Mouse (Mus musculus): ENCODE measurements around the gene Scai. TPM values are rescaled to one million over a fixed set of nuclear protein-coding genes. Genes with fewer than 3 reads are reported as not detected.
"Not testable (repeated sequence)": the region's sequence is repeated elsewhere in the genome, so short reads cannot be mapped to it uniquely, and the experiment has no call there.

The Scai gene
- polyA plus RNA-seq, 1 experiment from 2014 or later: 3.3 TPM

DNA sequence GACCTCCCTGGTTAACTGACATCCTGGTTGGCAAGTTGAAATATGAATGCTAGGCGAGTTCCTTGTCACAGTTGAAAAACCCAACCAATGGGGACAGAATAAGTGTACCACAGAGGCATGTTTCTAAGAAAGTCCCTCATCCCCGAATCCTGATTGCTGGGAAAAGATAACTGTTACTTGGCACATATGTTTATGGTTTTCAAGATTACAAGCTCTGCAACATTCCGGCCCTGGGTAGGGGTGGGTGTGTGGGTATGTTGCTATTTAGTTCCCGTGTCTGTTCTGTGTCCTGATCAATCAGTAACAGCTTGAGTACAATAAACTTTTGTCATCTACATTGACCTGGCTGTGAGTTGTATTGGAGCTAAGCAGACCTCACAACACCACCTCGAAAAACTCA is 66.4 kb downstream of the Scai start:
- no peak overlapping the region for H3K4me2 ChIP-seq (replicated peaks; ENCODE audit: low read depth)
- ATAC-seq (ENCODE audit: low FRiP score, low TSS enrichment) (no peak), DNase-seq (ENCODE audit: low spot score) (no peak)
- H3K36me3 ChIP-seq (ENCODE audit: control insufficient read depth, insufficient read depth, low read length): no peaks in the 10 kb centered on the region
- no peak for TF ChIP-seq CTCF (IDR thresholded peaks at IDR 0.05; ENCODE audit: low read depth)
- TF ChIP-seq EP300 (optimal IDR thresholded peaks at IDR 0.05): no peak
- H3K4me1 ChIP-seq (replicated peaks; ENCODE audit: control insufficient read depth, insufficient read depth): no peaks in the 10 kb centered on the region
- H3K9ac ChIP-seq (ENCODE audit: low read length): no peak overlapping the region
- 82% methylated on average over 5 of the region's 5 CpGs for WGBS
- no peaks in the 10 kb centered on the region for H3K27me3 ChIP-seq (ENCODE audit: control insufficient read depth, insufficient read depth, low read length)
- no peak overlapping the region for H3K27ac ChIP-seq (replicated peaks)
- no peak overlapping the region for H3K4me3 ChIP-seq (ENCODE audit: low read depth, low read length)
- no peaks in the 10 kb centered on the region for H3K9me3 ChIP-seq (ENCODE audit: control insufficient read depth, low read length)

DNA sequence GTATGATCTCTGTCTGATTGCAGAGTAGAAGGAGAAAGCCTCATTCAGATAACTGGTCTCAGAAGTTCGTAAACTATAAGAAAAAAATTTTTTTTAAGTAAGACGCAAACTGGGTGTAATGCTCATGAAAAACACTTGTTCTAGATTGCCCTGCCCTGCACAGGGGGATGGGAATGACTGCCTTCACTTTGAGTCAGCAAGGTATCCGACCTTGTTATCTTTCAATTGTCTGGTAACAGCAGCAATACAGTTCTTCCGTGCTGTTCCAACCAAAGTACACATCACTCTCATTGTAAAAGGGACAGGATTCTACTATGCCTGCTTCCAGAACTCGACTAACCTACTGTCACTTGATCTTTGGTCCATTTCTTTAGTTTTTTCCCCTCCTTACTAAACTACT is 69.4 kb downstream of the Scai start:
- no peak for DNase-seq (ENCODE audit: low spot score)
- H3K4me3 ChIP-seq (ENCODE audit: low read depth, low read length): no peak overlapping the region
- no peak overlapping the region for H3K27ac ChIP-seq (replicated peaks)
- H3K4me2 ChIP-seq (replicated peaks; ENCODE audit: low read depth): no peak overlapping the region
- no peak for TF ChIP-seq EP300 (optimal IDR thresholded peaks at IDR 0.05)
- no peak for TF ChIP-seq CTCF (IDR thresholded peaks at IDR 0.05; ENCODE audit: low read depth)
- H3K27me3 ChIP-seq (ENCODE audit: control insufficient read depth, insufficient read depth, low read length): no peaks in the 10 kb centered on the region
- H3K9ac ChIP-seq (ENCODE audit: low read length): no peak overlapping the region
- 82% methylated on average over 5 of the region's 5 CpGs for WGBS
- ATAC-seq (ENCODE audit: low FRiP score, low TSS enrichment): no peak
- no peaks in the 10 kb centered on the region for H3K9me3 ChIP-seq (ENCODE audit: control insufficient read depth, low read length)
- no peaks in the 10 kb centered on the region for H3K4me1 ChIP-seq (replicated peaks; ENCODE audit: control insufficient read depth, insufficient read depth)
- no peaks in the 10 kb centered on the region for H3K36me3 ChIP-seq (ENCODE audit: control insufficient read depth, insufficient read depth, low read length)

DNA sequence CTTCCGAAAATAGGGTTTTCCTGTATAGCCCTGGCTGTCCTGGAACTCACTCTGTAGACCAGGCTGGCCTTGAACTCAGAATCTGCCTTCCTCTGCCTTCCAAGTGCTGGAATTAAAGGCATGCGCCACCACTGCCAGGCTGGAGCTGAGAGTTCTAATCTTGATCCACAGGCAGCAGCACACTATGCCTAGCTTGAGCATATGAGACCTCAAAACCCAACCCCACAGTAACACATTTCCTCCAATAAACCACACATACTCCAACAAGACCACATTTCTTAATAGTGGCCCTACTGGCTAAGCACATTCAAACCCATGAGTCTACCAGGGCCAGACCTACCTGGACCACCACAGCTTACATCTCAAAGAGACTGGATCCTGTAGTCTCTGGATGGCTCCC is 74.0 kb downstream of the Scai start:
- H3K4me1 ChIP-seq (replicated peaks; ENCODE audit: control insufficient read depth, insufficient read depth): no peaks in the 10 kb centered on the region
- no peaks in the 10 kb centered on the region for H3K27me3 ChIP-seq (ENCODE audit: control insufficient read depth, insufficient read depth, low read length)
- DNase-seq (ENCODE audit: low spot score) (no peak), ATAC-seq (ENCODE audit: low FRiP score, low TSS enrichment) (no peak)
- no peaks in the 10 kb centered on the region for H3K36me3 ChIP-seq (ENCODE audit: control insufficient read depth, insufficient read depth, low read length)
- H3K27ac ChIP-seq (replicated peaks): no peak overlapping the region
- TF ChIP-seq EP300 (optimal IDR thresholded peaks at IDR 0.05): no peak
- TF ChIP-seq CTCF (IDR thresholded peaks at IDR 0.05; ENCODE audit: low read depth): no peak
- H3K9ac ChIP-seq (ENCODE audit: low read length): no peak overlapping the region
- H3K9me3 ChIP-seq (ENCODE audit: control insufficient read depth, low read length): no peaks in the 10 kb centered on the region
- WGBS: 85% methylated on average over 2 of the region's 2 CpGs
- H3K4me3 ChIP-seq (ENCODE audit: low read depth, low read length): no peak overlapping the region
- H3K4me2 ChIP-seq (replicated peaks; ENCODE audit: low read depth): no peak overlapping the region

DNA sequence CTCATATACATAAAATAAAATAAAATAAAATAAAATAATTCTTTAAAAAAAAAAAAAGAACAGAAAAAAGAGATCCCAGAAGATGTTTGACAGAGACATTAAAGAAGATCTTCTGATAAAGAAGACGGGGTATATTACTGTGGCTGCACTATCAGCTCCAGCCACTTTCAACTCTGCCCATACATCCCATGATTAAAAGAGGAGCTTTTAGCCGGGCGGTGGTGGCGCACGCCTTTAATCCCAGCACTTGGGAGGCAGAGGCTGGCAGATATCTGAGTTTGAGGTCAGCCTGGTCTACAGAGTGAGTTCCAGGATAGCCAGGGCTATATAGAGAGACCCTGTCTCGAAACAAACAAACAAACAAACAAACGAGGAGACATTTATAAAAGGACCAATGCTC is 76.4 kb downstream of the Scai start:
- 95% methylated on average over 7 of the region's 7 CpGs for WGBS
- H3K9me3 ChIP-seq (ENCODE audit: control insufficient read depth, low read length): no peaks in the 10 kb centered on the region
- no peaks in the 10 kb centered on the region for H3K36me3 ChIP-seq (ENCODE audit: control insufficient read depth, insufficient read depth, low read length)
- no peak for TF ChIP-seq EP300 (optimal IDR thresholded peaks at IDR 0.05)
- no peak for TF ChIP-seq CTCF (IDR thresholded peaks at IDR 0.05; ENCODE audit: low read depth)
- H3K4me2 ChIP-seq (replicated peaks; ENCODE audit: low read depth): no peak overlapping the region
- no peaks in the 10 kb centered on the region for H3K4me1 ChIP-seq (replicated peaks; ENCODE audit: control insufficient read depth, insufficient read depth)
- no peak overlapping the region for H3K4me3 ChIP-seq (ENCODE audit: low read depth, low read length)
- no peak for DNase-seq (ENCODE audit: low spot score)
- ATAC-seq (ENCODE audit: low FRiP score, low TSS enrichment): no peak
- H3K9ac ChIP-seq (ENCODE audit: low read length): no peak overlapping the region
- H3K27ac ChIP-seq (replicated peaks): no peak overlapping the region
- no peaks in the 10 kb centered on the region for H3K27me3 ChIP-seq (ENCODE audit: control insufficient read depth, insufficient read depth, low read length)

DNA sequence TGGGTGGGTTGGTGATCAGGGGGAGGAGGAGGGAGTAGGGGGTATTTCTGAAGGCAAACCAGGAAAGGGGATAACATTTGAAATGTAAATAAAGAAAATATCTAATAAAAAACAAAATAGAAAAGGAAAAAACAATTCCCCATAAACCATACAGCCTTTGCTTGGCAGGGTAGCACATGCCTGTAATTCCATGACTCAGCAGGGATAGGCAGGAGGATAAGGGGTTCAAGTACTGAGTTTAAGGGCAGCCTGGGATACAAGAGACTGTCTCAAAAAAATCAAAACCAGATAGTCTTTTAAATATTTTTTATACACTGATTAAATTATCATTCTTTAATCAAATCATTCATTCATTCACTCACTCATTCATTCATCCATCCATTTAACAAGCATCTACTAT is 80.0 kb downstream of the Scai start:
- H3K4me2 ChIP-seq (replicated peaks; ENCODE audit: low read depth): no peak overlapping the region
- ATAC-seq (ENCODE audit: low FRiP score, low TSS enrichment): no peak
- no peaks in the 10 kb centered on the region for H3K9me3 ChIP-seq (ENCODE audit: control insufficient read depth, low read length)
- no peaks in the 10 kb centered on the region for H3K27me3 ChIP-seq (ENCODE audit: control insufficient read depth, insufficient read depth, low read length)
- H3K4me1 ChIP-seq (replicated peaks; ENCODE audit: control insufficient read depth, insufficient read depth): no peaks in the 10 kb centered on the region
- no peak for DNase-seq (ENCODE audit: low spot score)
- H3K4me3 ChIP-seq (ENCODE audit: low read depth, low read length): no peak overlapping the region
- no peaks in the 10 kb centered on the region; the same call in 1 of the 2 replicates for H3K36me3 ChIP-seq (ENCODE audit: control insufficient read depth, insufficient read depth, low read length)
- no peak overlapping the region for H3K27ac ChIP-seq (replicated peaks)
- no peak overlapping the region for H3K9ac ChIP-seq (ENCODE audit: low read length)
- no peak for TF ChIP-seq CTCF (IDR thresholded peaks at IDR 0.05; ENCODE audit: low read depth)
- no peak for TF ChIP-seq EP300 (optimal IDR thresholded peaks at IDR 0.05)

DNA sequence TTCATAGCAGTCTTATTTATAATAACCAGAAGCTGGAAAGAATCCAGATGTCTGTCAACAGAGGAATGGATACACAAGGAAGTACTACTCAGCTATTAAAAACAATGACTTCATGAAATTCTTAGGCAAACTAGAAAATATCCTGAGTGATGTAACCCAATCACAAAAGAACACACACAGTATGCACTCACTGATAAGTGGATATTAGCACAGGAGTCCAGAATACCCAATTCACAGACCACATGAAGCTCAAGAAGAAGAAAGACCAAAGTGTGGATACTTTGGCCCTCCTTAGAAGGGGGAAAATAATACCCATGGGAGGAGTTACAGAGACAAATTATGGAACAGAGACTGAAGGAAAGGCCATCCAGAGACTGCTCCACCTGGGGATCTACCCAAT is 80.8 kb downstream of the Scai start:
- not testable (repeated sequence) for H3K36me3 ChIP-seq (ENCODE audit: control insufficient read depth, insufficient read depth, low read length); H3K4me1 ChIP-seq (replicated peaks; ENCODE audit: control insufficient read depth, insufficient read depth); DNase-seq (ENCODE audit: low spot score); H3K27ac ChIP-seq (replicated peaks); H3K9ac ChIP-seq (ENCODE audit: low read length); ATAC-seq (ENCODE audit: low FRiP score, low TSS enrichment); H3K4me3 ChIP-seq (ENCODE audit: low read depth, low read length); H3K27me3 ChIP-seq (ENCODE audit: control insufficient read depth, insufficient read depth, low read length); H3K4me2 ChIP-seq (replicated peaks; ENCODE audit: low read depth); H3K9me3 ChIP-seq (ENCODE audit: control insufficient read depth, low read length)

DNA sequence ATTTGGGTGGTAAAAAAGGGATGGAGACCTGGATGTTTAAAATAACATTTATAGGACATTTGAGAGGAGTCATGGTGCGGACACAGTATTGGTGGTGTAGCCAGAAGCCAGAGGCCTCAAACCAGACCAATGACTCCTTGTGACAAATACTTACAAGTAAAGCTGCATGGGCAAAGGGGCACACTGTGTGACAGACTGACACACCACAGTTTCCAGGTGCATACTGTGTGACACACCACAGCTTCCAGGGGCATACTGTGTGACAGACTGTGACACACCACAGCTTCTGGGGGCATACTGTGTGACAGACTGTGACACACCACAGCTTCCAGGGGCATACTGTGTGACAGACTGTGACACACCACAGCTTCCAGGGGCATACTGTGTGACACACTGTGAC is 90.6 kb downstream of the Scai start:
- H3K36me3 ChIP-seq (ENCODE audit: control insufficient read depth, insufficient read depth, low read length): not testable (repeated sequence)

More for the DNA sequence above, 90.6 kb downstream of the Scai start:
- 88% methylated on average over 1 of the region's 1 CpGs for WGBS
- not testable (repeated sequence) for H3K27ac ChIP-seq (replicated peaks); H3K4me1 ChIP-seq (replicated peaks; ENCODE audit: control insufficient read depth, insufficient read depth); H3K9ac ChIP-seq (ENCODE audit: low read length); H3K9me3 ChIP-seq (ENCODE audit: control insufficient read depth, low read length); DNase-seq (ENCODE audit: low spot score); H3K4me2 ChIP-seq (replicated peaks; ENCODE audit: low read depth); ATAC-seq (ENCODE audit: low FRiP score, low TSS enrichment); H3K4me3 ChIP-seq (ENCODE audit: low read depth, low read length); H3K27me3 ChIP-seq (ENCODE audit: control insufficient read depth, insufficient read depth, low read length)

Measured in stomach, postnatal 0 days (tissue).